ENCODE assay signal across 15 mouse cellular contexts in the genomic region with DNA sequence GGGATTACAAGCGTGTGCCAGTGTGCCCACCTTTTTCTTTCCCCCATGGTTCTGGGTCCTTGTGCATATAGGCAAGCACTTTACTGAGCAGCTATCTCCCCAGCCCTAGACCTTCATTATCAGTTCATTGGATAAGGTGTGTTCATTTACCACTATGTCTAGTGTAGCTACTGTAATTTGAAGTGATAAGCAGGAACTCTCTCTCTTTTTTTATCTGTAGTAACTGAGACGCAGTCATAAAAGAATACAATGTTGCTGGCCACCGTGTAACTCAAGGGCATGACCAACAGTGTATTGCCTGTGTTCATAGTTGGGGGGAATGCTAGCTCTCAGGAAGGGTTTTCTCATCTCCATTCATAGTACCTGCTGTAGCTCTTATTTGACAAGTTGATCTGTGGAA.
"Had no signal": no experiment of that assay in that cellular context is flagged by ENCODE, and none has a peak within 500 bp of the region (broad histone marks: within the 10 kb centered on the region; RNA-seq: fewer than 3 reads in every experiment).

No protein-coding gene starts in this region.

- H3K4me2 ChIP-seq: limb, embryonic 12.5 days; lung, embryonic 15.5 days; midbrain, embryonic 13.5 days; neural tube, embryonic 15.5 days had no signal

- H3K27ac ChIP-seq: kidney, postnatal 0 days; limb, embryonic 12.5 days; lung, embryonic 15.5 days; macrophage; midbrain, embryonic 13.5 days; neural tube, embryonic 15.5 days had no signal

- H3K9me3 ChIP-seq: limb, embryonic 12.5 days; lung, embryonic 15.5 days; midbrain, embryonic 13.5 days; neural tube, embryonic 15.5 days had no signal

- H3K4me1 ChIP-seq: limb, embryonic 12.5 days; lung, embryonic 15.5 days; midbrain, embryonic 13.5 days had no signal

- DNase-seq: kidney, adult 2 months; kidney, postnatal 36 days; lung, postnatal 14 days; right cerebral cortex, adult 18-20 months; right cerebral cortex, postnatal 25 days; thymus, adult 2 months; thymus, postnatal 25 days had no signal

- H3K9ac ChIP-seq: limb, embryonic 12.5 days; lung, embryonic 15.5 days; midbrain, embryonic 13.5 days; neural tube, embryonic 15.5 days had no signal

- H3K27me3 ChIP-seq: limb, embryonic 12.5 days; lung, embryonic 15.5 days; midbrain, embryonic 13.5 days; neural tube, embryonic 15.5 days had no signal

- ATAC-seq: hindbrain, embryonic 16.5 days; inflammation-experienced regulatory T-cells, adult 6 months; midbrain, embryonic 13.5 days had no signal

- H3K4me3 ChIP-seq: limb, embryonic 12.5 days; lung, embryonic 15.5 days; midbrain, embryonic 13.5 days; neural tube, embryonic 15.5 days had no signal

- H3K36me3 ChIP-seq: neural tube, embryonic 15.5 days had no signal
